Mouse (Mus musculus) limb, embryonic 14.5 days (tissue): Measurements from ENCODE around the gene Usf3. TPM values are rescaled to one million over a fixed set of nuclear protein-coding genes. Genes with fewer than 3 reads are reported as not detected.

Experiments used
- ATAC-seq: fragments of 200-750 bp; cut with Nextera tagmentation; 2 replicates; pipeline ENCODE4 v1.8.0; 2017; ENCODE audit warnings: low read depth, moderate number of reproducible peaks, moderate TSS enrichment; ENCODE audit not compliant: low FRiP score
- DNase-seq: peaks from one replicate; pipeline ENCODE4 v3.0.0-alpha.2; 2015; ENCODE audit warnings: low spot score
- H3K27ac ChIP-seq: fragments of 300-500 bp; sonication (generic); replicated peaks from 2 replicates; pipeline ENCODE4 v1.5.1; 2014; ENCODE audit warnings: low read depth, mild to moderate bottlenecking, low read length, moderate library complexity, mixed read lengths
- H3K27me3 ChIP-seq: fragments of 300-500 bp; sonication (generic); 2 replicates; pipeline ENCODE4 v1.6.1; 2014; ENCODE audit warnings: low read length, mixed read lengths; ENCODE audit not compliant: control insufficient read depth, insufficient read depth
- H3K36me3 ChIP-seq: fragments of 300-500 bp; sonication (generic); 2 replicates; pipeline ENCODE4 v1.6.1; 2014; ENCODE audit warnings: mild to moderate bottlenecking, low read length, moderate library complexity, mixed read lengths; ENCODE audit not compliant: control insufficient read depth, insufficient read depth
- H3K4me1 ChIP-seq: fragments of 300-500 bp; sonication (generic); 2 replicates; pipeline ENCODE4 v1.6.1; 2014; ENCODE audit warnings: antibody characterized with exemption, low read length, mixed read lengths; ENCODE audit not compliant: control insufficient read depth, insufficient read depth
- H3K4me2 ChIP-seq: fragments of 300-500 bp; sonication (generic); replicated peaks from 2 replicates; pipeline ENCODE4 v1.6.1; 2014; ENCODE audit warnings: low read depth, mild to moderate bottlenecking, low read length, moderate library complexity; ENCODE audit not compliant: severe bottlenecking
- H3K4me3 ChIP-seq: fragments of 300-500 bp; sonication (generic); replicated peaks from 2 replicates; pipeline ENCODE4 v1.5.1; 2014; ENCODE audit warnings: low read length
- H3K9ac ChIP-seq: fragments of 300-500 bp; sonication (generic); 2 replicates; pipeline ENCODE4 v1.6.1; 2014; ENCODE audit warnings: mild to moderate bottlenecking, low read depth, low read length, moderate library complexity; ENCODE audit not compliant: severe bottlenecking
- H3K9me3 ChIP-seq: fragments of 300-500 bp; sonication (generic); 2 replicates; pipeline ENCODE4 v1.6.1; 2016; ENCODE audit warnings: low read length; ENCODE audit not compliant: control insufficient read depth
- POLR2A ChIP-seq: fragments of 200-500 bp; IDR thresholded peaks from 2 replicates; pipeline ENCODE4 v1.8.0; 2012; ENCODE audit warnings: inconsistent platforms, mild to moderate bottlenecking, moderate library complexity, borderline replicate concordance; ENCODE audit not compliant: insufficient read depth, insufficient read length; ENCODE audit errors: extremely low read depth
- WGBS: fragments of 180-500 bp; shearing (Covaris S2); extraction: QIAGEN DNeasy Blood & Tissue Kit; methylation state at CpG from one replicate; pipeline ENCODE4 v1.1.7; 2014; 5-methylcytosine and 5-hydroxymethylcytosine counted together
- polyA plus RNA-seq, 2 experiments: library from polyadenylated mRNA; depleted of rRNA in 1 of 2; stranded (reverse) in 1 of 2; unstranded in 1 of 2; fragments of >200 nt; fragmentation: Nextera tagmentation in 1 of 2; extraction: Ambion mirVana in 1 of 2; gene quantifications; 2 replicates each; pipeline versions ENCODE4 v1.2.1 to v1.2.3; 2012 to 2014

The Usf3 gene
- polyA plus RNA-seq, 2 experiments = 4.7 to 9.2 TPM

GRCm38 (mm10) chr16:44139536-44140185 lies 33.4 kb upstream of the Usf3 start, which contains the start of the genes Atp6v1a and Naa50:
Atp6v1a (minus strand) TSS chr16:44139705.
Naa50 (plus strand) TSS chr16:44139830.
- DNase-seq = peak; percentile 94
- Histone ChIP-seq H3K4me2 (peak within 1 kb of the TSS; percentile 90), H3K4me1 (peaks cover 11% of the 10 kb centered on the region), H3K9me3 (no peaks in the 10 kb centered on the region), H3K36me3 (no peaks in the 10 kb centered on the region), H3K27me3 (no peaks in the 10 kb centered on the region), H3K9ac (peak within 1 kb of the TSS; percentile 92), H3K27ac (peak within 1 kb of the TSS; percentile 98), H3K4me3 (peak within 1 kb of the TSS; percentile 95)
- TF ChIP-seq POLR2A = peak; percentile 47; the same call in 1 of the 2 replicates
- WGBS = under 1% methylated on average over 43 of the region's 71 CpGs
- peak; percentile 91 for ATAC-seq

GRCm38 (mm10) chr16:44140186-44140787 lies 32.8 kb upstream of the Usf3 start:
- no peaks in the 10 kb centered on the region for H3K36me3 ChIP-seq
- WGBS = under 1% methylated on average over 34 of the region's 44 CpGs
- H3K9ac ChIP-seq = peak overlapping the region; percentile 92
- TF ChIP-seq POLR2A = no peak
- ATAC-seq = peak; percentile 69
- H3K27me3 ChIP-seq = no peaks in the 10 kb centered on the region
- DNase-seq = peak; percentile 90
- H3K27ac ChIP-seq = peak overlapping the region; percentile 98
- peaks cover 11% of the 10 kb centered on the region for H3K4me1 ChIP-seq
- H3K4me3 ChIP-seq = peak overlapping the region; percentile 95
- no peaks in the 10 kb centered on the region for H3K9me3 ChIP-seq
- peak overlapping the region; percentile 90 for H3K4me2 ChIP-seq

- no peak for TF ChIP-seq POLR2A
- H3K27ac ChIP-seq = no peak overlapping the region
- DNase-seq = peak; percentile 47
- no peak overlapping the region; the same call in 1 of the 2 replicates for H3K9ac ChIP-seq
- H3K4me3 ChIP-seq = peak overlapping the region; percentile 95; the same call in 1 of the 2 replicates
- no peaks in the 10 kb centered on the region for H3K27me3 ChIP-seq
- H3K9me3 ChIP-seq = no peaks in the 10 kb centered on the region
- ATAC-seq = no peak
- WGBS = 48% methylated on average over 6 of the region's 6 CpGs
- no peaks in the 10 kb centered on the region for H3K36me3 ChIP-seq
- peak overlapping the region; percentile 90 for H3K4me2 ChIP-seq
- H3K4me1 ChIP-seq = peaks cover 11% of the 10 kb centered on the region
These were observed 31.6 kb upstream of the Usf3 start for GRCm38 (mm10) chr16:44141483-44141882.

GRCm38 (mm10) chr16:44149002-44149767 lies 23.9 kb upstream of the Usf3 start:
- Histone ChIP-seq H3K4me2 (no peak overlapping the region), H3K9ac (no peak overlapping the region), H3K9me3 (no peaks in the 10 kb centered on the region), H3K27me3 (no peaks in the 10 kb centered on the region), H3K4me1 (no peaks in the 10 kb centered on the region), H3K27ac (no peak overlapping the region), H3K4me3 (no peak overlapping the region), H3K36me3 (no peaks in the 10 kb centered on the region)
- no peak for ATAC-seq
- 83% methylated on average over 1 of the region's 1 CpGs for WGBS
- no peak for DNase-seq
- no peak for TF ChIP-seq POLR2A

- ATAC-seq (no peak), DNase-seq (no peak)
- Histone ChIP-seq H3K4me2 (no peak overlapping the region), H3K36me3 (peaks cover 22% of the 10 kb centered on the region), H3K9ac (no peak overlapping the region), H3K27ac (no peak overlapping the region), H3K4me1 (no peaks in the 10 kb centered on the region), H3K9me3 (no peaks in the 10 kb centered on the region), H3K27me3 (no peaks in the 10 kb centered on the region), H3K4me3 (no peak overlapping the region)
- WGBS = 76% methylated on average over 6 of the region's 6 CpGs
- no peak for TF ChIP-seq POLR2A
These were observed 18.5 kb upstream of the Usf3 start for GRCm38 (mm10) chr16:44154497-44155057.
